Mouse (Mus musculus) G1E (cell line): ENCODE measurements at regions not wholly inside any gene's neighbourhood (a gene's known extent, or its start where the extent isn't known, plus 50 kb on each side); places are given as distances from the start of the nearest gene placed in this dataset.

Experiments
- ATAC-seq: 2 replicates; pipeline ENCODE4 v1.8.0; 2016; ENCODE audit warnings: mild to moderate bottlenecking; ENCODE audit not compliant: insufficient number of reproducible peaks, poor library complexity, low FRiP score, severe bottlenecking; ENCODE audit errors: extremely low read depth
- DNase-seq: peaks from one replicate; pipeline ENCODE4 v3.0.0; 2012; ENCODE audit warnings: low spot score
- H3K27me3 ChIP-seq: 2 replicates; pipeline ENCODE4 v1.6.1; 2012; ENCODE audit warnings: mild to moderate bottlenecking, low read length, inconsistent platforms; ENCODE audit not compliant: insufficient read depth
- H3K36me3 ChIP-seq: replicated peaks from 2 replicates; pipeline ENCODE3; 2012; ENCODE audit warnings: mild to moderate bottlenecking, inconsistent platforms
- H3K4me1 ChIP-seq: 2 replicates; pipeline ENCODE4 v1.6.1; 2012; ENCODE audit warnings: low read depth, low read length, inconsistent platforms, mixed read lengths; ENCODE audit not compliant: insufficient read depth
- H3K4me3 ChIP-seq: 2 replicates; pipeline ENCODE4 v1.5.1; 2012; ENCODE audit warnings: low read depth, mild to moderate bottlenecking, inconsistent platforms, low read length, moderate library complexity, mixed read lengths
- H3K9me3 ChIP-seq: replicated peaks from 2 replicates; pipeline ENCODE4 v1.6.1; 2012; ENCODE audit warnings: inconsistent platforms
- CTCF ChIP-seq: IDR thresholded peaks from 2 replicates; pipeline ENCODE4 v1.5.1; 2012; ENCODE audit warnings: low read depth, low read length, inconsistent platforms, mixed read lengths
- GATA1 ChIP-seq: IDR thresholded peaks from 2 replicates; pipeline ENCODE4 v1.6.1; 2012; ENCODE audit warnings: borderline replicate concordance, low read length, inconsistent platforms, mixed read lengths
- GATA2 ChIP-seq: IDR thresholded peaks from 2 replicates; pipeline ENCODE4 v1.6.1; 2012; ENCODE audit warnings: low read depth, low read length, inconsistent platforms, borderline replicate concordance
- POLR2AphosphoS5 ChIP-seq: IDR thresholded peaks from 2 replicates; pipeline ENCODE4 v1.6.1; 2012; ENCODE audit warnings: low read depth, low read length, inconsistent platforms; ENCODE audit not compliant: insufficient replicate concordance
- TAL1 ChIP-seq: conservative IDR thresholded peaks from 2 replicates; pipeline ENCODE4 v1.6.1; 2012; ENCODE audit warnings: low read depth, low read length, inconsistent platforms, mixed read lengths

GRCm38 (mm10) chr5:91744389-91744788, 218.5 kb downstream of the Rchy1 start:
- Histone ChIP-seq H3K9me3 (no peaks in the 10 kb centered on the region), H3K36me3 (no peaks in the 10 kb centered on the region), H3K4me1 (no peaks in the 10 kb centered on the region), H3K27me3 (no peaks in the 10 kb centered on the region), H3K4me3 (no peak overlapping the region)
- DNase-seq = no peak
- no peak for ATAC-seq
- TF ChIP-seq CTCF (no peak), POLR2AphosphoS5 (no peak), GATA2 (no peak), GATA1 (no peak), TAL1 (no peak)

- ATAC-seq = no peak
- Histone ChIP-seq H3K27me3 (no peaks in the 10 kb centered on the region), H3K4me3 (no peak overlapping the region), H3K4me1 (no peaks in the 10 kb centered on the region), H3K9me3 (no peaks in the 10 kb centered on the region), H3K36me3 (no peaks in the 10 kb centered on the region)
- DNase-seq = no peak
- TF ChIP-seq GATA2 (no peak), CTCF (no peak), GATA1 (no peak)
These were observed 222.7 kb downstream of the Rchy1 start for GRCm38 (mm10) chr5:91740159-91740537.

DNA sequence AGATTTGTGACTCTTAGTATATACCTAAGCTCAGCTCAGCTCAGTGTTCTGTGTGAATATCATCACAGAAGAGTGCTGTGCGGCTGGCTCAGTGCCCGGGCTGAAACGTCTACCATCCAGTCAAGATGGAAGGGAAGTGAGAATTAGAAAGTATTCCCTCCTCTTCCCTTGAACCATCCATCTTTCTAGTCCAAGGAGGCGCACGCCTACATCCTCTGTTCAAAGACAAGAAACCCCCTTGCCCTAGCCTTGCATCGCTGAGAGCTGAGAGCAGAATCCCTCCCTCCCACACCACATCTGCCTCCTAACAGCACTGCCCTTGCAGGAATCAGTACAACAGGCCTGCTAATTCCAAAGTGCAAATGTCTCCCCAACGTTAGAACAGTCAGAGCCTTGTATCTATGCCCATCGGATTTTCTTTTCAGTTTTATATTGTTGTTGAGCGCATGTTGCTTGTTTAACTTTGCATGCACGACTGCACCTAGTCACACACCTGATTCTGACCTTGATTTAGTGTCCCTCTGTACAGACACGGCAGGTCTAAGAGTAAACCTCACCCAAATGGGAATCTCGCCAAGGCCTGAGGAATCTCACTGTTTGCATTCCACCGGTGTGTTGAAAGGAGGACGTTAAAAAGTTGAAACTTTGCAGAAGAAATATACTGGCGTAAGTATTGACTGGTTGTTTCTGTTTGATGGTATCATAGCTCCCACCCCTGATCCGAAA, 222.2 kb downstream of the Parm1 start:
- DNase-seq (no peak), ATAC-seq (no peak)
- H3K27me3 ChIP-seq = no peaks in the 10 kb centered on the region
- no peak overlapping the region for H3K4me3 ChIP-seq
- no peaks in the 10 kb centered on the region for H3K9me3 ChIP-seq
- H3K4me1 ChIP-seq = no peaks in the 10 kb centered on the region
- TF ChIP-seq GATA2 (no peak), CTCF (no peak), TAL1 (no peak), GATA1 (no peak), POLR2AphosphoS5 (no peak)
- no peaks in the 10 kb centered on the region for H3K36me3 ChIP-seq

DNA sequence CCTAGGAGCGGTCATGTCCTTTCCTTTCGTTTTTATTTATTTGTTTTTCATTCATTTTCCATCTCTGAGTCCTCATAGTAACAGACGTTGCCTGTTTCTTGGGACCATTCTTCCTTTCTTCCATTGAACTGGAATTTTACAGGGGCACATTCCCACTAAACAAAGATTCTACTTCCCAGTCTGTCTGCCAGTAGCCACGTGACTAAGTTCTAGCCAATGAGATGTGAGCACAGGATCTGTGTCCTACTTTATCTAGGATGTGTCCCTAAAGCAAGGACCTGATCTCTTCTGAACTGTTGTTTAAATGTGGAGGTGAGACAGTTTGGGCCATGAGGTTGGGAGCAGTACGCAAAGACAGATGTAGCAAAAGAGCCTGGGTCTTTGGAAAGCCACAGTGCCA, 214.6 kb downstream of the Parm1 start:
- Histone ChIP-seq H3K4me3 (no peak overlapping the region), H3K4me1 (peaks cover 22% of the 10 kb centered on the region), H3K9me3 (no peaks in the 10 kb centered on the region), H3K27me3 (no peaks in the 10 kb centered on the region), H3K36me3 (no peaks in the 10 kb centered on the region)
- no peak for ATAC-seq
- no peak for TF ChIP-seq GATA1
- no peak for TF ChIP-seq GATA2
- DNase-seq = no peak

DNA sequence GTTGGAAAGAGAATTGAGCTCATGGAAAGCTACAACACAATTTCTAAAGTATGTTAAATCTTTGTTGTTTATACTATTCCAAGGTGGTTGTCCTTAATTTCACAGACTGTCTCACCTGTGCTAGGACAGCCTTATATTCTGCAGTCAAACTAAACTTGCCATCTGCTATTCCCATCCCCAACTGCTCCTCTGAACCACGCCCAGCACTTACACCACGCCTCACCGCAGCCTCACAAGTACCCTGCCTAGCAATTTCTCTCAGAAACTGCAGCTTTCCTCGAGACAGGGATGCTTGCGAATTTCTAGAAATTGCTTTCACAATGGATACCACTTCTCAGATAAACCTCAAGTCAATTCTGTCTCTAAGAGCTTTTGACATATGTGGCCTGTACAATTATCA, 213.7 kb downstream of the Parm1 start:
- no peaks in the 10 kb centered on the region for H3K36me3 ChIP-seq
- TF ChIP-seq POLR2AphosphoS5 = no peak
- no peak for TF ChIP-seq CTCF
- no peak for TF ChIP-seq GATA1
- TF ChIP-seq TAL1 = no peak
- TF ChIP-seq GATA2 = no peak
- H3K9me3 ChIP-seq = no peaks in the 10 kb centered on the region
- DNase-seq (no peak), ATAC-seq (peak; percentile 74)
- H3K27me3 ChIP-seq = no peaks in the 10 kb centered on the region
- no peak overlapping the region for H3K4me3 ChIP-seq
- H3K4me1 ChIP-seq = peaks cover 22% of the 10 kb centered on the region

- Histone ChIP-seq H3K4me3 (no peak overlapping the region), H3K36me3 (no peaks in the 10 kb centered on the region), H3K4me1 (peaks cover 33% of the 10 kb centered on the region), H3K9me3 (no peaks in the 10 kb centered on the region), H3K27me3 (no peaks in the 10 kb centered on the region)
- TF ChIP-seq GATA2 = no peak
- no peak for TF ChIP-seq GATA1
- no peak for TF ChIP-seq TAL1
- no peak for TF ChIP-seq POLR2AphosphoS5
- no peak for TF ChIP-seq CTCF
- ATAC-seq (no peak), DNase-seq (no peak)
These were observed 212.5 kb downstream of the Parm1 start for GRCm38 (mm10) chr5:91729868-91730267.

- ATAC-seq (no peak), DNase-seq (no peak)
- Histone ChIP-seq H3K36me3 (no peaks in the 10 kb centered on the region), H3K9me3 (no peaks in the 10 kb centered on the region), H3K27me3 (no peaks in the 10 kb centered on the region), H3K4me3 (no peak overlapping the region), H3K4me1 (peaks cover 36% of the 10 kb centered on the region)
- TF ChIP-seq POLR2AphosphoS5 = no peak
- TF ChIP-seq GATA2 = no peak
- TF ChIP-seq GATA1 = no peak
- TF ChIP-seq CTCF = no peak
- TF ChIP-seq TAL1 = no peak
These were observed 212.0 kb downstream of the Parm1 start for GRCm38 (mm10) chr5:91729415-91729814.
